Mouse (Mus musculus) right cerebral cortex, postnatal 25 days (tissue): ENCODE measurements around the gene Igf2r.
A peak's percentile ranks its signal among the peaks of the same experiment; 100 is the strongest.

ENCODE experiments used
- DNase-seq: peaks from one replicate; pipeline ENCODE4 v3.0.0; 2022

The Igf2r gene

DNA sequence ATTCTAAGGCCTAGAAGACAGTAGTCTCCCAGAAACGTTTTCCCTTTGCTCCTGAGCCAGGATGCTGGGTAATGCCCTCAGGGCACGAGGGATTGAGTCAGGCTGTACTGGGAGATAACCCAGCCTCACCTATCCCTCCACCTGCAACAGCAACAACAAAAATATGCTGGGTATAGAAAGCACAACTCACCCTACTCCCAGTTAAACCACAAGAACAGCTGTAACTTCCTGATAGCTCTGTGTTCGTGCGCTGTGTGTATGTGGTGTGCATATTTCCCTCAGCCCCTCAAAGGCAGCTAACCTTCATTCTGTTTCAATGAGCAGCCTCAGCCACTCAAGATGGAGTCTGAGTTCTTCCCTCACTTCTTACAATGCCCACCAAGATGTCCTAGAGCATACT, 23.7 kb downstream of the Igf2r start:
- no peak for DNase-seq

- DNase-seq, result no peak
Measured at GRCm38 (mm10) chr17:12744071-12744470, 25.4 kb downstream of the Igf2r start.

- no peak for DNase-seq
Measured at GRCm38 (mm10) chr17:12742151-12742908, 27.1 kb downstream of the Igf2r start.

DNA sequence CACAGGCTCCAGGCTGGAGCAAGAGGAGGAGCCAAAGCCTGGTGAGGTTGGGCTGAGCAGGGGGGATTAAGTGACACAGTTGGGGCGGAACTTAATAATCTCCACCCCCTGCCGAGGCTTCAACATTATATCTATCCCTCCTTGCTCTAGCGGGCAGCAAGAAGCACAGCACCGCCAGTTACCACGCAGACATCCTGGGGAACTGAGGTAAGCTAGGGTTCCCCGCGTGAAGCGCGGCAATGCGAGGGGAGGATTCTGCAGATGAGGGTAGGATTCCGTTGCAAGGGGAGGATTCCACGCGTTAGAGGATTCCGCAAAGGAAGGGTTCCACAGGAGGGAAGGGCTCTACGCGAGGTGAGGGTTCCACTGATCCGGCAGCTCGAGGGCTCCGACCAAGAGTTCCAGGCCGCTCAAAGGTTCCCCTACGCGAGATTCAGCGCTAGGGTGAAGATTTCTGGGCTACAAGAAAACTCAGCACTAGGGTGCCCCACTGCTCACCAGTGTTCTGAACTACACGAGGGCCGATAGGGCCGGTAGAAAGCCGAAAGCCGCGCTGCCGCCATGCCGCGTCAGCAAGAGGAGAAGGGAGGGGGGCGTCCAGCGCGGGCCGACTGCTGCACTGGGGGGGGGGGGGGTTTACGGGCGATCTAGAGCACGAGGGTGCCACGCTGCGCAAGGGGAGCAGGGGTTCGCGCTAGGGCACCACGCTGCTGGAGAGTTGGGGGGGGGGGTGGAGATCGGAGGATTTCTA, 28.1 kb downstream of the Igf2r start:
- DNase-seq, result peak; percentile 30

- no peak for DNase-seq
Measured at GRCm38 (mm10) chr17:12740317-12740716, 29.1 kb downstream of the Igf2r start.

DNA sequence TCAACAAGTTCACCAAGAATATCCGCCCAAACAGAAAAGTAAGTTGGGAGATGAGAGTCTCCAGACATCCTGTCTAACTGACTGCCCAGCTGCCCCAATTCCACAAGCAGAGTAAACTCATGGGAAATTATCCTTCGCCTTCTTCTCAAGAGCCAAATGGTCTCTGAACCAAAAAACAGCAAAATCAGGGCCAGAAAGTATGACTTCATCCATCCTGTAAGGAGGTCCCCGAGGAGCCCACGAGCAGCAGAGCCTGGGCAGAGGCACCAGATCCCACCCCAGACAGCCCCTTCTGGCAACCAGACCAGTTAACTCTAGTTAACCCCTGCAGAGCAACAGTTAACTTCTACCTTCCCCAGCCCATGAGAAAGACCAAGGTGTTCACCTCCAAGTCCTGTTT, 29.9 kb downstream of the Igf2r start:
- DNase-seq, result no peak

DNA sequence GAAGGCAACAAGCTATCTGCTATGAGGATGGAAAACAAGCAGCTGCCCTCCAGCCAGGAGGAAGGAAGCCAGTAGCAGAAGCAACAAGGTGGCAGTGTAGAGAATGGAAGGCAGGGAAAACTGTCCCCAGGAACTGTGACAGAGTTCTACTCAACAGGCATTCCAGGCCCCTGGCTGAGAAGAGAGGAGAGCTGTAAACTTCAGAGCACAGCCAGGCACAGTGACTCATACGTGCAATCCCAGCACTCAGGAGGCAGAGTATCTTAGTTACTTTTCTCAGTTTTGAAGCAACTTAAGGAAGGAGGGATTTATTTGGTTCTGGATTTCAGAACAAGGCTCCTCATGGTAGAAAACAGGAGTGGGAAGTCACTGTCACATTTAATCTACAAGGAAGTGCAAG, 31.5 kb downstream of the Igf2r start:
- DNase-seq, result peak; percentile 48

GRCm38 (mm10) chr17:12734205-12734857, 35.1 kb downstream of the Igf2r start:
- DNase-seq, result no peak

DNA sequence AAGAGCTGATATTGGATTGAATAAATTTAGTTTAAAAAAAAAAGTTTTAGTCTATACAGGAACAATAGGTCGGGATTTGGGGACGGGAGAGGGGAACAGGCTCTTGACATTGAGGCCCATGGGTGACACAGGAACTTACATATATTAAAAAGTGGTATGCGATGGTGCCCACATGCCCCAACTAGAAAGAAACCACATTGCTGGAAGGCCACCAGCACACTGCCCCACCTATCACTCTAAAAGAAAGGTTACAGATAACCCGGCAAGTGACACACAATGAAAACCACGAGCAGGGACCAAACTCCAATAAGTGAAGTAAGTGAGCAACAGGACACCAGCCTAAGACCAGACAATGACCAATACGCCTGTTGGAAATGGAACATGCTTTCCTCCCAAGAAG, 36.3 kb downstream of the Igf2r start:
- no peak for DNase-seq

GRCm38 (mm10) chr17:12728536-12728935, 40.9 kb downstream of the Igf2r start:
- DNase-seq, result no peak

GRCm38 (mm10) chr17:12727748-12728147, 41.7 kb downstream of the Igf2r start:
- DNase-seq, result no peak

DNA sequence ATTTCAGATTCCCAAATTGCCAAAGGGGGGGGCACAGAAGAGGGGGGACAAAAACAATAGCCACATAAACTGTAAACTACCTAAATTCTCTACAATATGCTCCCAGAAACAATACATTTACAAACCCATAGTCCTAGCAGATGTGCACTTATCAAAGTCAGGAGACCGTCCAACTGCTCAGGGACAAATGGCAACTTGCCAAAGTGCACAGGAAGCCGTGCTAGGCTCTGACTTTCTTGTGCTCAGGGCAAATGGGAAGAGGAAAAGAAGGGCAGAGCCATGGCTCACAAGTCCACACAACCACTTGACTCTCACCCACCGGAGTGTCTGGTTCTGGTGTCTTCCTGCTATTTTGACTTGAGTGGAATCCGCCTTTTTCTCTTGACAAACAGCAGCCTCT, 43.6 kb downstream of the Igf2r start:
- DNase-seq, result no peak

DNA sequence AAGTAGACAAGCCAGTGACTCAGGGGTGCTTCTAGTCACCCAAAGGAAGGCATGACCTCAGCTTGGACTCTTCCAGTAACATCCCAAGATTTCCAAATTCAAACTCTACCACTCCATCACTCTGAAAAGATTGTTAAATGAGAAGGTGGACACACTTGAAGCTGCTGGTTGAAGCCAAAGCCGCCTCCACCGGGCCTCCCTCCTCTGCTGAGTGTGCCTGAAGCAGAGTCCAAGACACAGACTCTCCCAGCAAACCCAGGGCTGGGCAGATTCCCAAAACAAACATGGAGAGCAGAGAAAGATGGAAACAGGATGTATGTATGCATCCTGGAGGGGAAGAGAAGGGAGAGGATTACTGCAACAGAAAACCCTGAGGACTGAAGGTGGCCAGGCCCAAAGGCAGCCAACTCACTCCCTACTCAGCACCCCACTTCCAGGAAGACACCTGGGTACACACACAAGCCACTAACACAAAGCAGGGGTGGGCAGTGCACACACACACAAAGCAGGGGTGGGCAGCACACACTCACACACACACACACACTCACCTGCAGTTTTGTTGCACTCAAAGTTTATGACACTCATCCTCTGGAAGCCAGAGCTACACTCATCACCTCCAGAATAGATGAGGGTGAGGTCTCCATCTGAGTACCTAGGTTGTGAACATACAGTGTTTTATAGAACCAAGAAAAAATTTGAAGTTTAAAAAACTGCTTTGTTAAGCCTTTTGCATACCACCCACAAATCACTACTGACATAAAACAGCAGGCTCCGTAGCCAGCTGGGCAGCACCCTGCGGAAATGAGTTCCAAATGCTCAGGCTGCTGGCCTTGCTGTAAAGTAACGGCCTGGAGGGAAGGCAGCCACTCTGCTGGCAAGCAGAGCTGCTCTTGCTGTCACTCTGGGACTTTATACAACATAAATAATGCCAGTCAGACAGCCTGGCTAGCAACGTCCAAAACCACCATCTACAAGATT, 44.4 kb downstream of the Igf2r start:
- DNase-seq, result peak; percentile 24

DNA sequence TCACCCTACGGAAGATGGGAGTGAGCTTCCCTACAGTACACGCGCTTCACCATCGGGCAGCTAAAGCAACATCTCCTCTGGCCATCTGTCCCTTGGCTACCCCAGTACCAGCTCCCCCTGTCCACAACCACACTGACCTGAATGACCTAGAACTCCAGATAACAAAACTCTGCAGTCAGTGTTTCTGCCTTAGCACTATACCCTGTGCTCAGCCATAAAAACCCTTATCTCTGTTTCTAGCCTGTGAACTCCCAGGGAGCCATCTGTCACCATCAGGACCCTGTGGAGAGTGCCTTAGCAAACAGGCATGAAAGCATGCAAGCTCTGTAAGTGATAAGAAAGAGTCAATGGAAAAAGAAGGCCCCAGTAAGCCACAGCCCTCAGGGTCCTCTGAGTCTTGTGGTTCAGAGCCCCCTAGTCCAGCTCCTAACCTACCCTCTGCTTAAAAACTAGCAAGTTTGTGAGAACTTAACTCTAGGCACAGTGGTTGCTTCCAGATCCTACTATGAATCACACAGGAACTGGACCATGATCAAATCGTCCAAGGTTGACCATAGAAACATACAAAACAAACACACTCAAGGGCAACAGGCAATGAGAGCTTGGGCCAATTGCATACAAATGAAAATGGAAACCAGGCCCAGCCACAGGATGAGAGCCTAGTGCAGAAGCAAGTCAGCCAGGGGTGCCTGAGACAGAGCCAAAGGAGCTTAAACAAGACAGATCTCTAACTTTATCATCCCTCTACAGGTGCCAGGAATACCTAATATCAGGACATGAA, 45.3 kb downstream of the Igf2r start:
- no peak for DNase-seq

- DNase-seq, result no peak
Measured at GRCm38 (mm10) chr17:12722622-12723021, 46.8 kb downstream of the Igf2r start.

DNA sequence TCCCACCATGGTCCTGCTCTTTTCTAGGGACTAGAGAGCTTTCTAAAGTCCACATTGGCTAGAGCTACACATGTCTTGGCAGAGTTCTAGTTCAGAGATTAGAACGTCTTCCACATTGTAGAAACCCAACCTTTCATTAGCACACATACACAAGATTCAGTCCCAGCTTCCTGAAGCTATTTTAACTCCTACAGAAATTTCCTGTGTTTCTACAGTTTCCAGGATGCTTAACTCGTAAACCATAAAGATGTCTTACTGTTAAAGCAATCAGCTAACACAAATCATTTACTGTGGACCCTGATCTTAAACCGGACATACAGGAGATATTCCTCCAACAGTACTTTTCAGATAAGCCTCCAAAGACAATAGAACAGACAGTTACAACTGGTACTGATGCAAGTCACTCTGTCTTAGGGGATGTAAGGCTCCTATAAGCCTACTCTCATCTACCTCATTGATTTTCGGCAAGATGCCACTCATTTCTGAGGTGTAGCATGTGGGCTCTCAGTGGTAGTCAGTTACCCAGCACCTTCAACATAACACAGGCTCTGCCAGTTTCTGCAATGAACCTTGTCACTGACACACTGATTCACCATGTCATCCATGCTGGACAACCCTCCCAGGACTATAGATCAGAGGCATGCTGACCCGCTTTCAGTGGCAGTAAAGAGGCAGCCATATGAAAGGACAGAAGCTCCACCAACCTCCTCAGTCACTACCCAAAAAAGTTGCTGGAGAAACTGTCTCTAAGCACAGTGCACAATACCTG, 48.2 kb downstream of the Igf2r start:
- DNase-seq, result no peak

GRCm38 (mm10) chr17:12718251-12718650, 51.2 kb downstream of the Igf2r start:
- no peak for DNase-seq

DNA sequence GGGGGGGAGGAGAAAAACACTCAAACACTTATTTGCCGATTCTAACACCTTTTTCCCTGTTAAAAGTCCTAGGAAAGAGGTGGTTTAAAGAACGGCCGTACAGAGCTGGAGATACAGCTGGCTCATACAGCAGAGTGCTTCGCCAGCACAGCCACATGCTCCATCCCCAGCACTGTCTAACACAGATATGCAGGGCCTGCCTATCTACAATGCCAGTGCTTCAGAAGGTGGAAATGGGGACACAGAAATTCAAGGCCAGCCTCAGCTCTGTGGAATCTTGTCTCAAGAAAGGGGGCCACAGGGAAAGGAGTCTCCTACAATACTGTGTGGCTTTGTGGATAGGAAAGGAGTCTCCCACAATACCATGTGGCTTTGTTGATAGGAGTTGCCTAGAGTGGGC, 52.0 kb downstream of the Igf2r start:
- DNase-seq, result no peak

DNA sequence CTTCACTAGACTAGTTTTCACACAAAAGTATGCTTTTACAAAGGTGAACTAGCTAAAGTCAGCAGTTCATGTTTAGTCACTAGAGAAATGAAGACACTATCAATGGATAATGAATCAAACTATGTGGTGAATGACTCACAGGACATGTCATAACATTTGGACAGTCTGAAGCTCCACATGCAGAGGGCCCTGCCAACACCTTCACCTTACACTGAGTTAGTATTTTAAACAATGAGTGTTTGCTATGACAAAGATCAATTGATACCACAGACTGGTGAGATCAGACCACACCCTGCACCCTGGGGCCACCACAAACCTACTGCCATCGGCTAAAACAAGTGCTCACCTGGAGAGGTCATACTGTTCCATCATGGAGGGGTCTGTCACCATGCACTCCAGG, 54.4 kb downstream of the Igf2r start:
- no peak for DNase-seq

- DNase-seq, result no peak
Measured at GRCm38 (mm10) chr17:12714080-12714561, 55.3 kb downstream of the Igf2r start.

GRCm38 (mm10) chr17:12712993-12713392, 56.5 kb downstream of the Igf2r start:
- DNase-seq, result no peak
